Mouse (Mus musculus): ENCODE results near the gene Hemk1.
A peak's percentile ranks its signal among the peaks of the same experiment; 100 is the strongest.
"Not testable (repeated sequence)": the region's sequence is repeated elsewhere in the genome, so short reads cannot be mapped to it uniquely, and the experiment has no call there.

Hemk1 gene

GRCm38 (mm10) chr9:107308346-107309000 lies 29.7 kb downstream of the Hemk1 start:
- DNase-seq (ENCODE audit: low read depth, low spot score): no peak

GRCm38 (mm10) chr9:107307886-107308285 lies 30.3 kb downstream of the Hemk1 start:
- no peak for DNase-seq (ENCODE audit: low read depth, low spot score)

GRCm38 (mm10) chr9:107307099-107307872 lies 30.9 kb downstream of the Hemk1 start:
- DNase-seq (ENCODE audit: low read depth, low spot score): no peak

- not testable (repeated sequence) for DNase-seq (ENCODE audit: low read depth, low spot score)
These were observed 31.5 kb downstream of the Hemk1 start for GRCm38 (mm10) chr9:107306673-107307072.

- no peak for DNase-seq (ENCODE audit: low read depth, low spot score)
These were observed 32.3 kb downstream of the Hemk1 start for GRCm38 (mm10) chr9:107305601-107306542.

GRCm38 (mm10) chr9:107305012-107305411 lies 33.1 kb downstream of the Hemk1 start:
- DNase-seq (ENCODE audit: low read depth, low spot score): no peak

- no peak for DNase-seq (ENCODE audit: low read depth, low spot score)
These were observed 33.8 kb downstream of the Hemk1 start for GRCm38 (mm10) chr9:107304383-107304782.

- no peak for DNase-seq (ENCODE audit: low read depth, low spot score)
These were observed 34.2 kb downstream of the Hemk1 start for GRCm38 (mm10) chr9:107303900-107304299.

GRCm38 (mm10) chr9:107303121-107303820 lies 34.9 kb downstream of the Hemk1 start:
- no peak for DNase-seq (ENCODE audit: low read depth, low spot score)

GRCm38 (mm10) chr9:107302592-107302991 lies 35.6 kb downstream of the Hemk1 start:
- DNase-seq (ENCODE audit: low read depth, low spot score): no peak

- no peak for DNase-seq (ENCODE audit: low read depth, low spot score)
These were observed 36.4 kb downstream of the Hemk1 start for GRCm38 (mm10) chr9:107301554-107302331.

- no peak for DNase-seq (ENCODE audit: low read depth, low spot score)
These were observed 37.8 kb downstream of the Hemk1 start for GRCm38 (mm10) chr9:107300224-107300973.

GRCm38 (mm10) chr9:107299783-107300182 lies 38.4 kb downstream of the Hemk1 start:
- DNase-seq (ENCODE audit: low read depth, low spot score): no peak

GRCm38 (mm10) chr9:107298876-107299275 lies 39.3 kb downstream of the Hemk1 start:
- DNase-seq (ENCODE audit: low read depth, low spot score): no peak

GRCm38 (mm10) chr9:107298059-107298780 lies 39.9 kb downstream of the Hemk1 start:
- DNase-seq (ENCODE audit: low read depth, low spot score): no peak

- DNase-seq (ENCODE audit: low read depth, low spot score): no peak
These were observed 40.5 kb downstream of the Hemk1 start for GRCm38 (mm10) chr9:107297658-107298057.

GRCm38 (mm10) chr9:107297059-107297458 lies 41.1 kb downstream of the Hemk1 start:
- no peak for DNase-seq (ENCODE audit: low read depth, low spot score)

GRCm38 (mm10) chr9:107296501-107296965 lies 41.6 kb downstream of the Hemk1 start:
- DNase-seq (ENCODE audit: low read depth, low spot score): peak; percentile 83

GRCm38 (mm10) chr9:107296041-107296440 lies 42.1 kb downstream of the Hemk1 start:
- DNase-seq (ENCODE audit: low read depth, low spot score): no peak

- no peak for DNase-seq (ENCODE audit: low read depth, low spot score)
These were observed 42.3 kb downstream of the Hemk1 start, which contains the start of gene Cish for GRCm38 (mm10) chr9:107296016-107296040. Gene Cish (plus strand): TSS chr9:107296026.

Measured in retina, adult 2 months (tissue).